Mouse (Mus musculus) frontal cortex, postnatal 14 days (tissue): ENCODE data around the gene Epn2.

Source experiments
- DNase-seq, 2 experiments: peaks; one replicate each; pipeline ENCODE4 v3.0.0; 2022; ENCODE audit warnings: low spot score in 2 of 2

Epn2 gene

GRCm38 (mm10) chr11:61540642-61541041 is 38.8 kb downstream of the Epn2 start:
- DNase-seq: no peak

DNA sequence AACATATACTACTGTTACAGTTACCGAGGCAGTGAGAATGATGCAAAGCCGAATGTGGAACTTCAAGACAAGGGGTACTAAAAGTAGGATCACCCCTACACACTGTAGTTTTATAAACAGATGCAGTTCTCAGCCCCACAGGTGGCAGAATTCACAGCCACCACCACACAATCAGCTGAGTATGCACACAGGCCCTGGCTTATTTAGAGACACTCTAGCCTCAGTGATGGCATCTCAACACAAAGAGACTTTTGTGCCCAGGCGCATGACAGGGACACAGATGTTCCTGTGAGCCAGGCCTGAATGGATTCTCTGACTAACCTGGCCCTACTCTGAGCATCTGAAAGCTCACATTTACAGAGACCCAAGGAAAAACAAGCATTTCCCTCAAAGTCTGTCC is 42.1 kb downstream of the Epn2 start:
- DNase-seq: no peak

DNA sequence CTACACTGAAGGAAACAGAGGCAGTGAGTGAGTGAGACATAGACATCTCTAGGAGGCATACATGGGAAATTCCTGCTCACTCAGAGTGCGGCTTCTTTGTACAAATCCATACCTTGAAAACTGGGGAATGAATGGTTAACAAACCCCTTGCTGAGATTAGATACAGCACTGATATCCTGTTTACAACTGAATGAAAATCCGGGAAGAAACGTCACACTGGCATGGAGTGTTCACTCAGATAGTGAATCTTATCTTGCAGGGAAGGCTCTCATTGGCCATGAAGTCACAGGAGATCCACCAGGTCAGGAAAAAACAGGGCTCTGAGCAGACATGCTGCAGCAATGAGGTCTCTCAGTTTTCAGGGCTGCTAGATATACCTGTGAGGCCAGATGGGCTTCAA is 42.5 kb downstream of the Epn2 start:
- no peak for DNase-seq

DNA sequence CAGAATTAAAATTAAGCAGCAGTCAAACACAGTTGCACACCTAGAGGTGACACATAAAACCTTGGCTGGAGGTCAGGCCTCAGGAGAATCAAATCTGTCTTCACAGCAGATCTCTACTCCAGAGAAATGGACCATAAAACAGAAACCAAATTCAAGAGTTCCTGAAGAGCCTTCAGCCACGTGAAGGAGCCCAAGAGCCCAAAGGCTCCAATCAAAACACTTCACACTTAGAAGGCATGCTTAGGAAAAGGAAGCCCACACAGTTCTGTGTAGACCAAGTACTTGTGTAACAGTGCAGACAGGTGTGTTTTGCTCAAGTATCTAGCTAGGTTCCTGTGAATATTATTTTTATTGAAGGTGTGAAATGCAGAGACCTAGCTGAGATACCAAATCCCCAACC is 44.0 kb downstream of the Epn2 start:
- DNase-seq: no peak

GRCm38 (mm10) chr11:61533571-61533970 is 45.9 kb downstream of the Epn2 start:
- no peak for DNase-seq

DNA sequence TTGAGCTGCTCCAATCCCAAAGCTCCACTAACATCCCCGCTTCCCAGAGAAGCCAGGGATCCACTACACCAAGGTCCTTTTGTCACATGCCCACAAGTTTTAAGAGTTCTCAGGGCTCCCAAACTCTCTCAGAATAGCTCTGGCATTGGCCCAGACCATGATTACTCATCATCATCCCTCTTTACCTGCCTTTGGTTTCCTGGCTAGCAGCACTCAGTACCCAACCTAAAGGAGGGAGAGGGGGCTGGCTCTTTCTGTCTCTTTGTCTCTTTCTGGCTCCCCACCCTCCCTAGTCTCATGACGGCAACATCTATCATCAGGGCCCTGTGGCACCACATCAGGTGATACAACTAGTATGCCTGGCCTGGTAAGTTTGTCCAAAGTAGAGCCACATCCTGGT is 46.7 kb downstream of the Epn2 start:
- no peak for DNase-seq

GRCm38 (mm10) chr11:61529268-61529713 is 50.2 kb downstream of the Epn2 start:
- DNase-seq: peak in 1 of 2 experiments; percentile 61

- no peak for DNase-seq
Measured at GRCm38 (mm10) chr11:61526872-61527271, 52.6 kb downstream of the Epn2 start.

DNA sequence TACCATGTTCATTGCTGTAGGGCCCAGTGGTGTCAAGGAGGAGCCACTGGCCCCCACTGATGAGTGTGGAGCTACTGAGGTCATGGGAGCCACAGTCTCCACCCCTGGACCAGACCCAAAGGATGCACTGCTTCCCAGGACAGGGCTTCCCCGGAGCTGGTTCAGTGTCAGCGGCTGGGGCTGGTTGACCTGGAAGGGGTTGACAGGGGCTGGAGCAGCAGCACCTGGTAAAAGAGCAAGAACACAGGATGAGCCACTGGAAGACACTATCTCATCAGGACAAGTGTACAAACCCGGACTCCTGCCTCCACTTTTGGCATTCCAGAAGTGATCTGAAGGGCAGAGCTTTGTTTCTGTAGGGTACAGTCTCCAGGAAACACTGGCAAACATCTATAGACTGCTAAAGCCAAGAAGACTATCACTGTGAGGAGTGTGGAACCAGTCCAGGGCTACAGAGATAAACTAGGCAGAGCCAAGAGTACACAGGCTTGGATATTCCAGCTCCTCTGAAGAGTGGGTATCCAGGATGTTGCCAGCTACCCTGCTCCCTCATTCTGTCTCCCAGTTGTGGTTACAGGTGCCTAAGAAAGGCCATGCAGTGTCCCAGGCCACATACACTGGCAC is 59.9 kb downstream of the Epn2 start:
- no peak for DNase-seq

GRCm38 (mm10) chr11:61518871-61519270 is 60.6 kb downstream of the Epn2 start:
- no peak for DNase-seq

- DNase-seq: no peak
Measured at GRCm38 (mm10) chr11:61517971-61518370, 61.5 kb downstream of the Epn2 start.

- no peak for DNase-seq
Measured at GRCm38 (mm10) chr11:61514953-61515352, 64.5 kb downstream of the Epn2 start.

- DNase-seq: peak; percentile 96 to 97
Measured at GRCm38 (mm10) chr11:61504713-61505257, 74.7 kb downstream of the Epn2 start, which contains the start of gene B9d1. Gene B9d1, plus strand, starts transcription at chr11:61505144.

- DNase-seq: no peak
Measured at GRCm38 (mm10) chr11:61503933-61504332, 75.6 kb downstream of the Epn2 start.

DNA sequence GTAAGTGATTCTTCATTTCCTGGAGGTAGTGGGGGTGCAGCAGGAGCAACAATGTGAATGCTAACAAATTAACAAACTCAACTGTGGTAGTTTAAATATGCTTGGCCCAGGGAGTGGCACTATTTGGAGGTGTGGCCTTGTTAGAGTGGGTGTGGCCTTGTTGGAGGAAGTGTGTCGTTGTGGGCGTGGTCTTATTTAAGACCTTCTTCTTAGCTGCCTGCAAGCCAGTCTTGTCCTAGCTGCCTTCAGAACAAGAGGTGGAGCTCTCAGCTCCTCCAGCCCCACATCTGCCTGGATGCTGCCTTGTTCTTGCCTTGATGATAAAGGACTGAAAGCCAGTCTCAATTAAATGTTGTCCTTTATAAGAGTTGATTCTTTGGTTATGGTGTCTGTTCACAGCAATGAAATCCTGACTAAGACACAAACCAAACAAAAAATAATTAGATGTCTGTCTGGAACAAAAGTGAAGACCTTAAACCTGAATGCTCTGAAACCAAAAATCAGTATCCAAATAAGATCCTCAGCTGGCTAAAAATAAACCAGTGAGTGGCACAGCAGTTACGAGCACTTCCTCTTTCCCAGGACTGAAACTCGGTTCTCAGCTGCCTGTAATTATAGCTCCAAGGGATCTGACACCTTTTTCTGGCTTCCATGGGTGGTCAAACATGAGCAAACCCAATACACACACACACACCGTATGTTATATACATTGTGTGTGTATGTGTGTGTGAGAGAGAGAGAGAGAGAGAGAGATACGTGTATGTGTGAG is 80.6 kb downstream of the Epn2 start:
- DNase-seq: no peak

DNA sequence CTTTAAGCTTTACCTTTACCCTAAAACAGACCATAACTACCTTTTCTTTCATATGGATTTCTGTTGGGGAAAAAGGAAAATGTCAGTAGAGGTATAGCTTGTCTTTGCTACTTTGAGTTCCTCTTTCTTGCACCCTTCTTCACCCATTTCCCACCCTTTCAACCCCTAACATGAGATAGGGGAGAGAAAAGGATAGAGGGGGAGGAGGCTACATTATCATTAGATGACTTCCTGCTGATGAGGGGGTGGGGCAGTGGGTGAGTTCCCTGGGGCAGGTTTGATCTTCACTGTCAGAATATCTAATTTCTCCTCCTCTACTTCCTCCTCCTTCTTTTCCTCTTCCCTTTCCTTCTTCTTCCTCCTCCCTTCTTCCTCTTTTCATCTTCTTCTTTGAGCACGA is 82.0 kb downstream of the Epn2 start:
- no peak for DNase-seq

GRCm38 (mm10) chr11:61495528-61495927 is 84.0 kb downstream of the Epn2 start:
- DNase-seq: no peak

GRCm38 (mm10) chr11:61494129-61494997 is 85.1 kb downstream of the Epn2 start, which contains the start of gene Mapk7:
Gene Mapk7, minus strand, starts transcription at chr11:61494406.
- DNase-seq: peak; percentile 95 to 96

GRCm38 (mm10) chr11:61493525-61494128 is 85.9 kb downstream of the Epn2 start:
- DNase-seq: peak in 1 of 2 experiments; percentile 53

DNA sequence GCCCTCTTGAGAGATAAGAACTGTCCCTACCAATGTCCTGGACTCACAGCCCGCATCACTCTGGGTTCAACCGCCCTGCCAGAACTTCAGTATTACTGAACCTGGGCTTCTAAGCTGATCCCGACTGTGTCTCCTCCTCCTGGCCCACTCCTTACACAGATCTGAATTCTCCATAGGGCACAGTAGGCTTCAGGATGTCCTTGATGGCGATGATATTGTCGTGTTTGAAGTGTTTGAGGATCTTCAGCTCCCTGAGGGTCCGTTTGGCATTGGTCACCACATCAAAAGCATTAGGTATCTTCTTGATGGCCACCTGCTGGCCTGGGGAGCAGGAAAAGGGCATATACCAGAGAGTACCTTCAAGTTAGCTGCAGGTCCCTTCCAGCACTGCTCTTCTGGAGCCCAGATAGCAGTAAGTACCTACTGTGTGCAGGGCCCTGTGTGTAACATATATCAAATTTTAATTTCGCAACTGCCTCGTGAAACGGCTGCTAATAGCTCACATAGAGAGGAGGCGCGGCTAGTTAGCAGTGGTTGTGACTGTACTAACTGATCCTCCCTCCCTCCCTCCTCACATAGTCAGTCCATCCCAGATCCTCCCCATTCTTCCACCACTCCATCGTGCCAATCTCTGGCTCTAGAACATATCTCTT is 86.6 kb downstream of the Epn2 start:
- DNase-seq: no peak

GRCm38 (mm10) chr11:61490944-61491520 is 88.5 kb downstream of the Epn2 start:
- DNase-seq: no peak
